Mouse (Mus musculus) Patski (cell line): ENCODE results near the gene Tmem170. TPM values are rescaled to one million over a fixed set of nuclear protein-coding genes. Genes with fewer than 3 reads are reported as not detected.
"Not testable (repeated sequence)": the region's sequence is repeated elsewhere in the genome, so short reads cannot be mapped to it uniquely, and the experiment has no call there.

ENCODE experiments used
- ATAC-seq: fragments of 100-300 bp; one replicate; pipeline ENCODE4 v1.8.0; 2021
- CTCF ChIA-PET: fragments of 350-600 bp; sonication (Branson Sonifier 250); formaldehyde crosslinking; loops from one replicate; lab custom pipeline; 2022; ENCODE audit warnings: inconsistent platforms; lab: Charles Lee
- POLR2A ChIA-PET: fragments of 350-600 bp; sonication (Branson Sonifier 250); formaldehyde crosslinking; loops from one replicate; lab custom pipeline; 2022; ENCODE audit warnings: antibody characterized with exemption, inconsistent platforms; lab: Charles Lee
- DNase-seq: peaks from one replicate; pipeline ENCODE4 v3.0.0-alpha.2; 2011; ENCODE audit warnings: low read depth, low spot score
- H3K27me3 ChIP-seq: fragments of 371-371 bp; one replicate; pipeline ENCODE4 v1.5.1; 2021
- CTCF ChIP-seq: fragments of 100-300 bp; IDR thresholded peaks from one replicate; pipeline ENCODE4 v1.5.1; 2021
- in situ Hi-C: fragments of 300-500 bp; cut with MboI; formaldehyde crosslinking; loops from 3 replicates; pipeline ENCODE4 v1.11.1; 2018; ENCODE audit warnings: low pct_unique_long_range_greater_than_20kb, mixed read lengths
- polyA plus RNA-seq: library from polyadenylated mRNA; unstranded; gene quantifications from one replicate; pipeline ENCODE4 v1.2.3, GENCODE M21; 2021

Tmem170 gene
- polyA plus RNA-seq, 1 experiment from 2014 or later = 7.2 TPM

DNA sequence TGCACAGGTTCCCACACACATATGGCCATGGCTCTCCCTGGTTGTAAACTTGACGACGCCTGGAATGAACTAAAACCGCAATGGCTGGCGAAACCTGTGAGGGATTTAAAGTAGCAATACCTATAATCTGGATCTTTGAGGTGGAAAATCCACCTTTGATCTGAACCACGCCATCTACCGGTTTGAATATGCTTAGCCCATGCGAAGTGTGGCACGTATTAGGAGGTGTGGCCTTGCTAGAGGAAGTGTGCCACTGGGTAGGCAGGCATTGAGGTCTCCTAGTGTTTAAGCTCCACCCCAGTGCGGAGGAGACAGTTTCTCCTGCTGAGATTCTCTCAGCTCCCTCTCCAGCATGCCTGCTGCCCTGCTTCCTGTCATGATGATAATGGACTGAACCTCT lies 1.2 kb upstream of the Tmem170 start:
- in situ Hi-C loops = no loop called here
- ATAC-seq (no peak), DNase-seq (no peak)
- ChIA-PET CTCF (interaction anchor here (0.7 to 1.4 kb wide), 3 partner anchors 29 to 103 kb away, joined by 3 to 4 read pairs (median 3); no protein-coding TSS in a partner anchor), POLR2A (no interaction called here)
- H3K27me3 ChIP-seq = no peaks in the 10 kb centered on the region
- no peak for TF ChIP-seq CTCF

DNA sequence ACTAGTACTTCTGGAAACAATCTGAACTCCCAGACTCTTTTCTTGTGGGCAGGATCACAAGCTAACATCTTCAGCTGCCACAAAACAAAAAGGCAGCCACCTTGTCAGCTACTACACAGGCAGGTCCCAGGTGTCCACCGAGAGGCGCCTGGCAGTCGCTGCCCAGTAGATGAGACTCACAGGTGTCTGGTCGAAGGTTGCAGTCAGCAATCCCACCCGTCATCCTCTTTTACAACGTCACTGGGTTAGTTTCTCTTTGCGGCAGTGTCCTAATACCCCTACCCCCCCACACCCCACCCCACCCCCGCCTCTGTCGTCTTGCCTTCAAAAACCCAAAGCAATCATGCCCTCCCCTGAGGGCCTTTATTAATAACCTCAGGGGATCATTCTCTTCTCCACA lies 792 bp downstream of the Tmem170 start:
- ChIA-PET CTCF (interaction anchor here (1.3 kb wide), 1 partner anchor 17 kb away, joined by 4 read pairs; no protein-coding TSS in a partner anchor), POLR2A (interaction anchor here (0.7 kb wide), 1 partner anchor 268 kb away, joined by 7 read pairs; no protein-coding TSS in a partner anchor)
- ATAC-seq (no peak), DNase-seq (no peak)
- in situ Hi-C loops = no loop called here
- no peaks in the 10 kb centered on the region for H3K27me3 ChIP-seq
- no peak for TF ChIP-seq CTCF

DNA sequence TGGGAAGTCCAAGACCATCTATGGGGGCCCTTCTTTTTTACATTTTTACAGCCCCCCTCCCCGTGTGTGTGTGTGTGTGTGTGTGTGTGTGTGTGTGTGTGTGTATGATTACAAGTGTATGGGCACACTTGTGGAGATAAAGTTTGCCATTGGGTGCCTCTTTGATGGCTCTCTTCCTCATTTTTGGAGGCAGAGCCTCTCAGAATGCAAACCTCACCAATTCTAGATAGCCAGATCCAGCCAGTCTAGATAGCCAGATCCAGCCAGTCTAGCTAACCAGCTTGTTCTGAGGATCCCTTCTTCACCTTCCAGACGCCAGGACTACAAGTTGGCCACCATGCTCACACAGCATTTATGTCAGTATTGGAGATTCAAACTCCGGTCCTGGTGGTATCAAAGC lies 5.3 kb downstream of the Tmem170 start:
- ATAC-seq = no peak
- no peak for DNase-seq
- TF ChIP-seq CTCF = no peak
- ChIA-PET POLR2A (no interaction called here), CTCF (interaction anchor here (0.8 to 1.9 kb wide), 3 partner anchors 10 to 52 kb away, joined by 4 to 6 read pairs (median 5); no protein-coding TSS in a partner anchor)
- in situ Hi-C loops = no loop called here
- no peaks in the 10 kb centered on the region for H3K27me3 ChIP-seq

DNA sequence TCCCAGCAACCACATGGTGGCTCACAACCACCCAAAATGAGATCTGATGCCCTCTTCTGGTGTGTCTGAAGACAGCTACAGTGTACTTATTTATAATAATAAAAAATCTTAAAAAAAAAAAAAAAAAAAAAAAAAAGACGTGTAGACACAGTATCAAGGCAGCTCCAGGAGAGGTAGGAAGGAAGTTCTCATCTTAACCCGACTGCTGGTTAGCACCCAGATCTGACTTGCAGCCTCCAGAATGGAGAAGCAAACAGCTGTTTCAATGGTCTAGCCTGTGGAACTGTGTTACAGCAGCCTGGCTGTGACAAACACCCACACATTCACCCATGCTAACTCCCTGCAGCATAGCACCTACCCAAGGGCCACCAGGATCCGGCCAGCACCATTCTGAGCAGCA lies 6.2 kb downstream of the Tmem170 start:
- ChIA-PET POLR2A (no interaction called here), CTCF (interaction anchor here (1.9 kb wide), 1 partner anchor 53 kb away, joined by 5 read pairs; no protein-coding TSS in a partner anchor)
- no peaks in the 10 kb centered on the region for H3K27me3 ChIP-seq
- DNase-seq (no peak), ATAC-seq (no peak)
- TF ChIP-seq CTCF = no peak
- in situ Hi-C loops = no loop called here

DNA sequence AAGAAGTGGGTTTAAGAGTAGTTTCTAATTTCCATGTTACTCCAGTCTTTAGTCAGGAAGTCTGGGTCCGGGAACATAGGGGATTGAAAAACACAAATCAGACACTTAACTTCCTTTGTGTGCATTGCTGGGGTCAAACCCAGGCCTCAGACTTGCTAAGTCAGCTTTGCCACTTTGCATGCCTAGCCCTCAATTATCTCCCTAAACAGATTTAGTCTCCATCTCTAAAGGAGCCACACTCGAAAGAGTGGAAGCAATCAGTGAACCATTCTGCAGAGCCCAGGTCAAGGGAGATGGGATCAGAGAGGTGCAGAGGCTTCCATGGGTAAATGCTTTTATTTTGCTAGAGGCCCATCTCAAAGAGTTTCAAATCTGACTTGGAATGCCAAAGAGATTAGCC lies 7.9 kb downstream of the Tmem170 start:
- no peak for TF ChIP-seq CTCF
- no peaks in the 10 kb centered on the region for H3K27me3 ChIP-seq
- ATAC-seq (no peak), DNase-seq (no peak)
- in situ Hi-C loops = no loop called here
- ChIA-PET CTCF (no interaction called here), POLR2A (no interaction called here)

DNA sequence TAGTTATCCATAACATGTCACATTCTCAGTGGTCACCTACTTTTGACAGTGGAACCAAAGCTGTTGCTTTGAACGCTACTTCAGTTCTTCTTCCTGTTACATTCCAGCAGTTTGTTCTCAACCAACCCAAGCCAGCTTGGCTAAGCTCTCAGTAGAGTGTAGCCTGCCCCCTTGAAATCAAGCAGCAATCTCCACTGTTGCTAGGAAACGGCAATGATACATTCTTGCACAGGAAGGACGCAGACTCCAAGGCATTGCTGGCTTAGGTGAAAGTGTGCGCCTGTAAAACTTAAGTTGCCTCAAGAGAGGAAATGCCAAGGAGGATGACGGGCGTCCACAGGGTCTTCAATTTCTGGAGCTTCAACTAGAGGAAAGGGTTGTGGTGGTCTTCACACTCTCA lies 10.7 kb downstream of the Tmem170 start:
- ATAC-seq (no peak), DNase-seq (no peak)
- TF ChIP-seq CTCF = no peak
- in situ Hi-C loops = no loop called here
- CTCF ChIA-PET = interaction anchor here (0.5 kb wide), 1 partner anchor 1121 kb away, joined by 3 read pairs; no protein-coding TSS in a partner anchor
- POLR2A ChIA-PET = no interaction called here
- no peaks in the 10 kb centered on the region for H3K27me3 ChIP-seq

DNA sequence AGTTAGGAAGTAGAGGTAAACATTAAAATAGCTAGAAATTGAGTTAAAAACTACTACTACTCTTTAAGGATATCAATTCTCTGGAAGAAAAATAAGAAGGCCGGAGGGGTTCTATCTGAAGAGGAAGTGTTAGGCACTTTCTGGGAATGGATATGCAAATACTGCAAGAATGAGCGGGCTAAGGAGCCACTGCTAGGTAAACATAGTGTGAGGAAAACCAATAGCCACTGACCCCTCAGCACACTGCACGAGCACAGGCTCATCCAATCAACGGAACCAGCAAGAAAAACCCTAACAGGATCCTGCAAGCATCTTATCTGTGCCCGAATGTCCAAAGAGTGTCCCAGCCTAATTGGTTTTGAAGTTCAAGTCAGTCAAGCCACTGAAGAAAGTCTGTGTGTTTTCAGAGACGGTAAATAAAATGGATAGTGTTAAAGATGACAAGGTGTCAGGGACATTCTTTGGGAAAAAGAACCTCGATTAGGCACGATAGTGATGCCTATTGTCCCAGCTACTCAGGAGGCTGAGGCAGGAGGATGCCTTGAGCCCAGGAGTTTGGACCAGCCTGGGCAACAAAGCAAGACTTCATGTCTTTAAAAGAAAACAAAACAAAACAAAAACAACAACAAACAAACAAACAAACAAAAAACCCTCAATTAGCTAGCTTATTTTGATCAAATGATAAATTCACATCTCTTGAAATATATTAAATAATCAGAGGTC lies 11.3 kb downstream of the Tmem170 start:
- DNase-seq (no peak), ATAC-seq (no peak)
- no peak for TF ChIP-seq CTCF
- in situ Hi-C loops = no loop called here
- POLR2A ChIA-PET = no interaction called here
- no peaks in the 10 kb centered on the region for H3K27me3 ChIP-seq
- CTCF ChIA-PET = interaction anchor here (0.5 kb wide), 1 partner anchor 1120 kb away, joined by 3 read pairs; no protein-coding TSS in a partner anchor

DNA sequence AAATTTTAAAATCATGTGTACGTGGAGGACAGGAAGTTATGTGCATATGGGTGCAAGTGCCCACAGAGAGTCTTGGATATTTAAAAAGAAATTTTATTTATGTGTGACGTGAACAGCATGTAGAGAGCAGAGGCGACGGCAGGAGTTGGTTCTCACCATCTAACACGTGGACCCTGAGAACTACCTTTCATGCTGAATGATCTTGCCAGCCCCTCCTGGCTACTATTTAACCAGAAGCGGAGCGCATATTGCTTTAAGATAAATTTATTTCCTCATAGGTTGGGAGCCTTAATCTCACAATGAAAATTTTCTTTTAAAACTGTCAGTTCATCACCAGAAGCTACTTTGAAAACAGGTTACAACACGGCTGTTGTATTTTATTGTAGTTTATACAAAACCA lies 11.9 kb downstream of the Tmem170 start:
- ATAC-seq = no peak
- CTCF ChIA-PET = no interaction called here
- POLR2A ChIA-PET = no interaction called here
- no peak for TF ChIP-seq CTCF
- no peak for DNase-seq
- H3K27me3 ChIP-seq = no peaks in the 10 kb centered on the region
- in situ Hi-C loops = no loop called here

DNA sequence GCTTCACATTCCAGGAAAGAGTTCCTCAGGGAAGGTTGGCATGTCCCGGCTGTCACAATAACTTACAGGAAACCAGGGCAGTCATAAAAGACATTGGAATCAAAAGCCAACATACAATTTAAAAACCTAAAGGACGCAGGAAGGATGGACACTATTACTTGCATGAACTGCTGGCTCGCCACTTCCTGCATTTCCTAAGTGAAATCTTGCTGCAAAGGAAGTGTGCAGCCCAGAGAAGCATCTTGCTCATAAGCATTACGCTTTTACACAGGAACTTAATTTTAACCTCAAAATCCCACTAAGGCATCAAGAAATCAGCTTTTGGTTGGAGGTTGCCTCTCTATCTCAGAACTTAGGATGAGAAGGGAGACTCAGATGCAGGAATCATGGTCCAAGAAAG lies 13.3 kb downstream of the Tmem170 start:
- CTCF ChIA-PET = no interaction called here
- POLR2A ChIA-PET = no interaction called here

DNA sequence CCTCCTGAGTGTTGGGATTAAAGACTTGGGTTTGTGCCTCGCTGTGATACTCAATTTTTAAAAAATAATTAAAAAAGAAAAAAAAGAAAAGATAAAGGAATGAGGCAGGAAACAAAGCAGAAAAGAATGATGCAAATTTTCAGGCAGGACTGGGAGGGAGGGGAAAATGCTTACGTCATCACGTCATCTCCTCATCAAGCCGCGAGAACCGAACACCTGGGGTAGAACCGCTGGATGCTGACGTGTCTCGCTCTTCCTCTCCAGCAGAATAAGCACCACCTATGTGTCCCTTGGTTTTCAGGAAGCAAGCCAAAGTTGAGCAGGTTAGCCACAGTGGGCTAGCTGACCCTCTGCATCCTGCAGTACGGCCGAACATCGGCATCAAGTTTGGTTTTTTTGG lies 20.6 kb downstream of the Tmem170 start:
- ATAC-seq = no peak
- DNase-seq = no peak
- TF ChIP-seq CTCF = no peak
- ChIA-PET CTCF (no interaction called here), POLR2A (interaction anchor here (0.6 kb wide), 1 partner anchor 124 kb away, joined by 3 read pairs; no protein-coding TSS in a partner anchor)
- in situ Hi-C loops = no loop called here
- H3K27me3 ChIP-seq = no peaks in the 10 kb centered on the region

More for the DNA sequence above, 13.3 kb downstream of the Tmem170 start:
- ATAC-seq (no peak), DNase-seq (no peak)
- no peaks in the 10 kb centered on the region for H3K27me3 ChIP-seq
- TF ChIP-seq CTCF = no peak
- in situ Hi-C loops = no loop called here

DNA sequence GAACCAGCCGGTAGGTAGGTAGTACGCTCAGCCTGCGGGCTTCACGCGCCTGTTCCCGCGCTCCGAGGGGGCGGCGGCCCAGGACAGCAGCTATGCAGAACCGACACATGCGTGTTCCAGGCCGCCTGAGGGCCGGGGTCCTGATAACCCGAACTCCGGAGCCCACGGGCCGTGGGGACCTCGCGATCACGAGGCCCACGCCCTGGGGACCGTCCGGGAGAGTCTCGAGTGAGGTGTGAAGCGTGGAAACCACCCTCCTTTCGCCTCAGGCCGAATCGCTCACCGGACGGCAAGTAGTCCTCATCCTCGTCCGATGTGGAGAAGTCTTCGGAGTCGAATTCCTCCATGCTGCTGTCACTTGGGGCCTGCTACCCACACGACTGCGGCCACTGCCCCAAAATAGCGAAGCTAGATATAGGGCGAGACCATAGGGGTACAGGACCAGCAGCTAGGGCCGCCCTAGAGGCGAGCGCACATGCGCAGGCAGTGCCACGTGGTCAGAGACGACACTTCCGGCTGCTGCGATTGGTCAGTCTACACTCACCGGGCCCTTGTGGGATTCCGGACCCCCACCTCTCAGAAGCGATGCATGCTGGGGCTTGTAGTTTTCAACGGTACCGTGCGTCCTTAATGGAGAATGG lies 22.6 kb downstream of the Tmem170 start, which contains the start of gene Cfdp1:
Gene Cfdp1 (minus strand): TSS at position 431 of the 641 bp plus-strand sequence.
- in situ Hi-C loops = no loop called here
- ATAC-seq = peak; percentile 99
- TF ChIP-seq CTCF = no peak
- CTCF ChIA-PET = interaction anchor here (1.0 kb wide), 1 partner anchor 15 kb away, joined by 3 read pairs; no protein-coding TSS in a partner anchor
- POLR2A ChIA-PET = no interaction called here
- DNase-seq = peak; percentile 77
- H3K27me3 ChIP-seq = no peaks in the 10 kb centered on the region

DNA sequence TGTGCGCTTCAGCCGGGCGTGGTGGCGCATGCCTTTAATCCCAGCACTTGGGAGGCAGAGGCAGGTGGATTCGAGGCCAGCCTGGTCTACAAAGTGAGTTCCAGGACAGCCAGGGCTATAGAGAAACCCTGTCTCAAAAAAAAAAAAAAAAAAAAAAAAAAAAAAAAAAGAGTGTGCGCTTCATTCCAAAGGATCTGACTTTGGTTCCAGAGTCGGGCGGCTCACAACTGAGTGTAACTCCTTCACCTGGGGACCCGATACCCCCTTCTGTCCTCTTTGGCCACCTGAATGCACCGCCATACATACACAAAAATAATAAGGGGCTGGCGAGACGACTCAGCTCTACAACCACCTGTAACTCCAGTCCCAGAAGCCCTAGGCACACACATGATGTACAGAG lies 23.3 kb downstream of the Tmem170 start:
- in situ Hi-C loops, H3K27me3 ChIP-seq, DNase-seq, CTCF ChIA-PET, POLR2A ChIA-PET, ATAC-seq: not testable (repeated sequence)
